Mouse (Mus musculus): Measurements from ENCODE around the gene Slc25a24. TPM values are rescaled to one million over a fixed set of nuclear protein-coding genes. Genes with fewer than 3 reads are reported as not detected.

Gene Slc25a24
- polyA plus RNA-seq, 1 experiment = 11.8 TPM

- no peaks in the 10 kb centered on the region for H3K4me1 ChIP-seq (ENCODE audit: control insufficient read depth, insufficient read depth, low read length)
- H3K4me3 ChIP-seq (replicated peaks; ENCODE audit: control insufficient read depth, low read depth, low read length) = no peak overlapping the region
- no peak overlapping the region for H3K27ac ChIP-seq (ENCODE audit: control insufficient read depth, insufficient read depth, low read depth, low read length, poor library complexity)
- no peak for TF ChIP-seq POLR2A (IDR thresholded peaks at IDR 0.05; ENCODE audit: borderline replicate concordance, control insufficient read depth, low read depth, low read length)
- TF ChIP-seq CTCF (IDR thresholded peaks at IDR 0.05; ENCODE audit: control insufficient read depth, insufficient read depth, low read length) = no peak
- WGBS = 26% methylated on average over 6 of the region's 6 CpGs
Observed at GRCm38 (mm10) chr3:109178705-109179104, 55.8 kb downstream of the Slc25a24 start.

- no peak overlapping the region for H3K4me3 ChIP-seq (replicated peaks; ENCODE audit: control insufficient read depth, low read depth, low read length)
- H3K4me1 ChIP-seq (ENCODE audit: control insufficient read depth, insufficient read depth, low read length) = no peaks in the 10 kb centered on the region
- TF ChIP-seq CTCF (IDR thresholded peaks at IDR 0.05; ENCODE audit: control insufficient read depth, insufficient read depth, low read length) (no peak), POLR2A (IDR thresholded peaks at IDR 0.05; ENCODE audit: borderline replicate concordance, control insufficient read depth, low read depth, low read length) (no peak)
- WGBS = 50% methylated on average over 6 of the region's 6 CpGs
- no peak overlapping the region for H3K27ac ChIP-seq (ENCODE audit: control insufficient read depth, insufficient read depth, low read depth, low read length, poor library complexity)
Observed at GRCm38 (mm10) chr3:109179528-109180076, 56.7 kb downstream of the Slc25a24 start.

DNA sequence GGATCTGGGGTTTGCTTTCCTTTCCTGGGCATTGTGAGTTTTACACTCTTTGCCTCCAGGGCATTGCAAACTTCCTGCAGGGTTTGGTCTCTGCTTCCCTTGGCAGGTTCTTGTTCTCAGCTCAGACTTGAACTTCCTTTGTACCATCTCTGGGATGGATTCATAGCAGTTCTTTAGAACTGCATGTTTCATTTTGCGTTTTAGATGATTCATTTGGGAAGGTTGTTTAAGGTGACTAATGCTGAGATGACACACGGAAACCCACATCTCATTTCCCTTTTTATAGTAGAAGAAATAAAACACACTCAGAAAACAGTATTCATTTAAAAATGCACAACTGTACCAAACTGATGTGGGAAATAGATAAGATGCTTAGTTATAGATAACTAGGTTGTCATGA, 73.2 kb downstream of the Slc25a24 start:
- WGBS = 4% methylated on average over 2 of the region's 2 CpGs
- no peaks in the 10 kb centered on the region for H3K4me1 ChIP-seq (ENCODE audit: control insufficient read depth, insufficient read depth, low read length)

GRCm38 (mm10) chr3:109199280-109199679, 76.3 kb downstream of the Slc25a24 start:
- Histone ChIP-seq H3K4me3 (replicated peaks; ENCODE audit: control insufficient read depth, low read depth, low read length) (no peak overlapping the region), H3K27ac (ENCODE audit: control insufficient read depth, insufficient read depth, low read depth, low read length, poor library complexity) (no peak overlapping the region), H3K4me1 (ENCODE audit: control insufficient read depth, insufficient read depth, low read length) (no peaks in the 10 kb centered on the region)
- WGBS = 84% methylated on average over 1 of the region's 1 CpGs
- no peak for TF ChIP-seq POLR2A (IDR thresholded peaks at IDR 0.05; ENCODE audit: borderline replicate concordance, control insufficient read depth, low read depth, low read length)
- no peak for TF ChIP-seq CTCF (IDR thresholded peaks at IDR 0.05; ENCODE audit: control insufficient read depth, insufficient read depth, low read length)

More for the DNA sequence above, 73.2 kb downstream of the Slc25a24 start:
- Histone ChIP-seq H3K27ac (ENCODE audit: control insufficient read depth, insufficient read depth, low read depth, low read length, poor library complexity) (no peak overlapping the region), H3K4me3 (replicated peaks; ENCODE audit: control insufficient read depth, low read depth, low read length) (no peak overlapping the region)
- TF ChIP-seq POLR2A (IDR thresholded peaks at IDR 0.05; ENCODE audit: borderline replicate concordance, control insufficient read depth, low read depth, low read length) = no peak

DNA sequence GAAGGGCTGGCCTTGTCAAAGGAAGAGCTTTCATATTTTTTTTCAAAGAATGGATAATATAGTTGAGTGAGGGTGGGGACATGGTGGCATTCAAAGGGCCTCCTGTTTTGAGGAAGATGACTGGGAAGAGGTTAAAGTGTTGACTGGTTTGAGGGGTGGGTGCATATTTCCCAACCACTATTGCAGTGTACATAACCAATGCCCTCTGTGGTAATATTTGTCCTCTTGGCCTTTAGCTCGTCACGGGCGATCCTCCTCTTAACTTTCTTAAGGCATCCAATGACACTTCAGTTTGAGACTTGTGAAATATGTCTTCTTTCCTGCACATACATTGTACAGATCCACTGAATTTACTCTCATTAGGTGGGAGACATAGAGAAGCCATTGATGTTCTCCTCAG, 89.4 kb downstream of the Slc25a24 start:
- Histone ChIP-seq H3K27ac (ENCODE audit: control insufficient read depth, insufficient read depth, low read depth, low read length, poor library complexity) (no peak overlapping the region), H3K4me3 (replicated peaks; ENCODE audit: control insufficient read depth, low read depth, low read length) (no peak overlapping the region), H3K4me1 (ENCODE audit: control insufficient read depth, insufficient read depth, low read length) (peaks cover 2% of the 10 kb centered on the region)
- 48% methylated on average over 3 of the region's 3 CpGs for WGBS
- no peak for TF ChIP-seq POLR2A (IDR thresholded peaks at IDR 0.05; ENCODE audit: borderline replicate concordance, control insufficient read depth, low read depth, low read length)
- TF ChIP-seq CTCF (IDR thresholded peaks at IDR 0.05; ENCODE audit: control insufficient read depth, insufficient read depth, low read length) = no peak

DNA sequence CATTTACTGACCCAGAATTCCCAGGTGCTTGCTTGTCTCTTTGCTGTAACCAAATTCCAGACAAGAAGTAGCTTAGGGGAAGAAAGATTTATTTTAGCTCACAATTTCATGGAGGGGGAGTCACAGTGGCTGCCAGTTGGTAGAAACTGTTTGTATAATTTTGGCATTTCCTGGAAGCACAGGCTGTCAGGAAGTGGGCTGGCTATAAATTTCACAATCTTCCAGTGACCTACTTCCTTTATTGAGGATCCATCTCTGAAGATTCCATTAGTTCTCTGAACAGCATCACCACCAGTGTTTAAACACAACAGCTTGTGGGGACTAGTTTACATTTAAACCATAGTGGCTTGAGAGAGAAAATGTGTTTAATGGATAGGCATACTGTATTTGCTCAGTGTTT, 93.4 kb downstream of the Slc25a24 start:
- Histone ChIP-seq H3K4me1 (ENCODE audit: control insufficient read depth, insufficient read depth, low read length) (peaks cover 2% of the 10 kb centered on the region), H3K4me3 (replicated peaks; ENCODE audit: control insufficient read depth, low read depth, low read length) (no peak overlapping the region), H3K27ac (ENCODE audit: control insufficient read depth, insufficient read depth, low read depth, low read length, poor library complexity) (no peak overlapping the region)
- TF ChIP-seq CTCF (IDR thresholded peaks at IDR 0.05; ENCODE audit: control insufficient read depth, insufficient read depth, low read length) (no peak), POLR2A (IDR thresholded peaks at IDR 0.05; ENCODE audit: borderline replicate concordance, control insufficient read depth, low read depth, low read length) (no peak)

Other genes starting within 250 kb of the Slc25a24 start
- gene Fndc7, start 233.1 kb upstream of the Slc25a24 start, polyA plus RNA-seq (2011; ENCODE audit: insufficient read depth, insufficient read length, low replicate concordance, missing spikeins) = not detected in 2 replicates
- 160 and 184 TPM in 2 replicates for gene Prpf38b, start 211.4 kb upstream of the Slc25a24 start, polyA plus RNA-seq (2011; ENCODE audit: insufficient read depth, insufficient read length, low replicate concordance, missing spikeins)
- not detected in 2 replicates for gene Henmt1, start 183.3 kb upstream of the Slc25a24 start, polyA plus RNA-seq (2011; ENCODE audit: insufficient read depth, insufficient read length, low replicate concordance, missing spikeins)
- gene Gm9857, start 182.7 kb upstream of the Slc25a24 start, polyA plus RNA-seq (2011; ENCODE audit: insufficient read depth, insufficient read length, low replicate concordance, missing spikeins) = not detected in 2 replicates
- gene Fam102b, start 95.5 kb upstream of the Slc25a24 start, polyA plus RNA-seq (2011; ENCODE audit: insufficient read depth, insufficient read length, low replicate concordance, missing spikeins) = 3.7 and 4.3 TPM in 2 replicates
- not detected in 2 replicates for gene Slc25a54, start 42.7 kb upstream of the Slc25a24 start, polyA plus RNA-seq (2011; ENCODE audit: insufficient read depth, insufficient read length, low replicate concordance, missing spikeins)
- gene Vav3, start 217.5 kb downstream of the Slc25a24 start, polyA plus RNA-seq (2011; ENCODE audit: insufficient read depth, insufficient read length, low replicate concordance, missing spikeins) = 8.9 and 12.7 TPM in 2 replicates